Mouse (Mus musculus): ENCODE data around the gene Mlana. TPM values are rescaled to one million over a fixed set of nuclear protein-coding genes. Genes with fewer than 3 reads are reported as not detected.

Gene Mlana
- polyA plus RNA-seq, 1 experiment from 2014 or later = 1.1 TPM

DNA sequence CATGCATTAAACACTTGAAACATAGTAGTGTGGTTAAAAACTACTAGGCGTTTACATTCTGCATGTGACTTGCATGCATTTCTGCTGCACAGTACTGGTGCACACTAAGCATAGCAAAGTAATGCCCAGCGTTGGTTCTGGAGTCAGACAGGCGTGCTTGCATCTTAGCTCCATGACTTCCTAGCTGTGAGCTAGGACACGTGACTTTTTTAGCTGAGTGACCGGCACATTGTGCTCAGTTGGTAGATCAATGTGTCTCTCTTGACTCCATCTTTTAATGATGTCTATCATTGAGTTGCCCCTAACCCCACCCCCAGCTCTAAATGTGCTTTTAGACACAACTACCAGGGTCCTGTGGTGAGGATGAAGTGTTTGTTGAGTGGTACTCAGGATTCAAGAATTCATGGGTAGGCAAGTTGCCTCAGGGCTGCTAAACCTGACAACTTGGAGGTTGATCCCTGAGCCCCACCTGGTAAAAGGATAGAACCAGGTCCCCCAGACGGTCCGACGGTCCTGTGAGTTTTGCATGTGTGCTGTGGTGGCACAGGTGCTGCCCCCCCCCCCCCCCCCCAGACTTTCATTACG, 9.8 kb downstream of the Mlana start:
- Histone ChIP-seq H3K9me3 (replicated peaks; ENCODE audit: control insufficient read depth, low read length) (no peaks in the 10 kb centered on the region), H3K4me2 (ENCODE audit: low read depth, low read length) (no peak overlapping the region), H3K4me1 (ENCODE audit: control insufficient read depth, insufficient read depth, low read length) (no peaks in the 10 kb centered on the region), H3K36me3 (replicated peaks; ENCODE audit: control insufficient read depth, insufficient read depth, low read depth, low read length) (no peaks in the 10 kb centered on the region), H3K27me3 (ENCODE audit: control insufficient read depth, insufficient read depth, low read length) (no peaks in the 10 kb centered on the region), H3K4me3 (ENCODE audit: low read depth, low read length) (no peak overlapping the region), H3K9ac (replicated peaks; ENCODE audit: low read length) (no peak overlapping the region), H3K27ac (replicated peaks; ENCODE audit: low read depth, low read length) (no peak overlapping the region)
- 92% methylated on average over 9 of the region's 9 CpGs for WGBS
- no peak for ATAC-seq (replicated peaks; ENCODE audit: insufficient number of reproducible peaks, low FRiP score, low TSS enrichment, low read depth)
- DNase-seq (ENCODE audit: low spot score) = no peak

GRCm38 (mm10) chr19:29708003-29708402, 10.4 kb downstream of the Mlana start:
- no peak overlapping the region for H3K27ac ChIP-seq (replicated peaks; ENCODE audit: low read depth, low read length)

GRCm38 (mm10) chr19:29708461-29708860, 10.8 kb downstream of the Mlana start:
- Histone ChIP-seq H3K9me3 (replicated peaks; ENCODE audit: control insufficient read depth, low read length) (no peaks in the 10 kb centered on the region), H3K4me2 (ENCODE audit: low read depth, low read length) (no peak overlapping the region), H3K4me3 (ENCODE audit: low read depth, low read length) (no peak overlapping the region), H3K4me1 (ENCODE audit: control insufficient read depth, insufficient read depth, low read length) (no peaks in the 10 kb centered on the region), H3K36me3 (replicated peaks; ENCODE audit: control insufficient read depth, insufficient read depth, low read depth, low read length) (no peaks in the 10 kb centered on the region), H3K27me3 (ENCODE audit: control insufficient read depth, insufficient read depth, low read length) (no peaks in the 10 kb centered on the region), H3K27ac (replicated peaks; ENCODE audit: low read depth, low read length) (no peak overlapping the region), H3K9ac (replicated peaks; ENCODE audit: low read length) (no peak overlapping the region)
- DNase-seq (ENCODE audit: low spot score) = no peak
- ATAC-seq (replicated peaks; ENCODE audit: insufficient number of reproducible peaks, low FRiP score, low TSS enrichment, low read depth) = no peak
- 68% methylated on average over 5 of the region's 5 CpGs for WGBS

More at GRCm38 (mm10) chr19:29708003-29708402, 10.4 kb downstream of the Mlana start:
- Histone ChIP-seq H3K9me3 (replicated peaks; ENCODE audit: control insufficient read depth, low read length) (no peaks in the 10 kb centered on the region), H3K4me2 (ENCODE audit: low read depth, low read length) (no peak overlapping the region), H3K4me3 (ENCODE audit: low read depth, low read length) (no peak overlapping the region), H3K4me1 (ENCODE audit: control insufficient read depth, insufficient read depth, low read length) (no peaks in the 10 kb centered on the region), H3K9ac (replicated peaks; ENCODE audit: low read length) (no peak overlapping the region), H3K36me3 (replicated peaks; ENCODE audit: control insufficient read depth, insufficient read depth, low read depth, low read length) (no peaks in the 10 kb centered on the region), H3K27me3 (ENCODE audit: control insufficient read depth, insufficient read depth, low read length) (no peaks in the 10 kb centered on the region)
- ATAC-seq (replicated peaks; ENCODE audit: insufficient number of reproducible peaks, low FRiP score, low TSS enrichment, low read depth) (no peak), DNase-seq (ENCODE audit: low spot score) (no peak)
- WGBS = 65% methylated on average over 14 of the region's 14 CpGs

DNA sequence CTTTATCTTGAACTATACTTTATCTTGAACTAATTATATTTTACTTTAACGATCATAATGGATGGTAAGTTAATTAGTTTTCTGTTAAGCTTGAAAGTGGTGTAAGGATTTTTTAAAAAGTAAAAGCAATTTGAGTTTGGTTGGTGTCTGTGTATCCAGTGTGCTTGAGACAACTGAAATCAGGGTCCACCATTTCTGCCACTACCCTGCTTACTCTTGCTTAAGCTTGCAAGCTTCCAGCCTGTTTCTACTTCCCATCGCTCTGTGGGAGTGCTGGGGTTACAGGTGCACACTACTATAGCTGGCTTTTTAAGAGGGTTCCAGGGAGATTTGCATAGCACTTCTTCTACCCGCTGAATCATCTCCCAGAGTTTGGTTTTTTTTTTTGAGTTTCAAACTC, 11.8 kb downstream of the Mlana start:
- no peak overlapping the region for H3K9ac ChIP-seq (replicated peaks; ENCODE audit: low read length)
- H3K27ac ChIP-seq (replicated peaks; ENCODE audit: low read depth, low read length) = no peak overlapping the region
- no peak for DNase-seq (ENCODE audit: low spot score)
- no peak for ATAC-seq (replicated peaks; ENCODE audit: insufficient number of reproducible peaks, low FRiP score, low TSS enrichment, low read depth)
- WGBS = 80% methylated on average over 3 of the region's 3 CpGs
- no peak overlapping the region for H3K4me2 ChIP-seq (ENCODE audit: low read depth, low read length)
- H3K4me3 ChIP-seq (ENCODE audit: low read depth, low read length) = no peak overlapping the region
- H3K9me3 ChIP-seq (replicated peaks; ENCODE audit: control insufficient read depth, low read length) = no peaks in the 10 kb centered on the region
- no peaks in the 10 kb centered on the region for H3K27me3 ChIP-seq (ENCODE audit: control insufficient read depth, insufficient read depth, low read length)
- H3K36me3 ChIP-seq (replicated peaks; ENCODE audit: control insufficient read depth, insufficient read depth, low read depth, low read length) = no peaks in the 10 kb centered on the region
- no peaks in the 10 kb centered on the region for H3K4me1 ChIP-seq (ENCODE audit: control insufficient read depth, insufficient read depth, low read length)

GRCm38 (mm10) chr19:29713451-29713850, 15.8 kb downstream of the Mlana start:
- Histone ChIP-seq H3K36me3 (replicated peaks; ENCODE audit: control insufficient read depth, insufficient read depth, low read depth, low read length) (no peaks in the 10 kb centered on the region; the same call in 1 of the 2 replicates), H3K4me2 (ENCODE audit: low read depth, low read length) (no peak overlapping the region), H3K27ac (replicated peaks; ENCODE audit: low read depth, low read length) (no peak overlapping the region), H3K4me3 (ENCODE audit: low read depth, low read length) (no peak overlapping the region), H3K9me3 (replicated peaks; ENCODE audit: control insufficient read depth, low read length) (no peaks in the 10 kb centered on the region), H3K4me1 (ENCODE audit: control insufficient read depth, insufficient read depth, low read length) (no peaks in the 10 kb centered on the region), H3K27me3 (ENCODE audit: control insufficient read depth, insufficient read depth, low read length) (no peaks in the 10 kb centered on the region), H3K9ac (replicated peaks; ENCODE audit: low read length) (no peak overlapping the region)
- WGBS = 83% methylated on average over 4 of the region's 4 CpGs
- DNase-seq (ENCODE audit: low spot score) (no peak), ATAC-seq (replicated peaks; ENCODE audit: insufficient number of reproducible peaks, low FRiP score, low TSS enrichment, low read depth) (no peak)

GRCm38 (mm10) chr19:29717854-29718253, 20.2 kb downstream of the Mlana start:
- Histone ChIP-seq H3K4me1 (ENCODE audit: control insufficient read depth, insufficient read depth, low read length) (no peaks in the 10 kb centered on the region), H3K9me3 (replicated peaks; ENCODE audit: control insufficient read depth, low read length) (no peaks in the 10 kb centered on the region), H3K27me3 (ENCODE audit: control insufficient read depth, insufficient read depth, low read length) (no peaks in the 10 kb centered on the region), H3K4me3 (ENCODE audit: low read depth, low read length) (no peak overlapping the region), H3K27ac (replicated peaks; ENCODE audit: low read depth, low read length) (no peak overlapping the region), H3K36me3 (replicated peaks; ENCODE audit: control insufficient read depth, insufficient read depth, low read depth, low read length) (peaks cover 2% of the 10 kb centered on the region), H3K4me2 (ENCODE audit: low read depth, low read length) (no peak overlapping the region), H3K9ac (replicated peaks; ENCODE audit: low read length) (no peak overlapping the region)
- ATAC-seq (replicated peaks; ENCODE audit: insufficient number of reproducible peaks, low FRiP score, low TSS enrichment, low read depth) = no peak
- 85% methylated on average over 3 of the region's 3 CpGs for WGBS
- no peak for DNase-seq (ENCODE audit: low spot score)

GRCm38 (mm10) chr19:29718476-29718875, 20.9 kb downstream of the Mlana start:
- H3K27ac ChIP-seq (replicated peaks; ENCODE audit: low read depth, low read length) = no peak overlapping the region
- no peaks in the 10 kb centered on the region for H3K9me3 ChIP-seq (replicated peaks; ENCODE audit: control insufficient read depth, low read length)
- H3K36me3 ChIP-seq (replicated peaks; ENCODE audit: control insufficient read depth, insufficient read depth, low read depth, low read length) = peaks cover 2% of the 10 kb centered on the region
- 98% methylated on average over 3 of the region's 3 CpGs for WGBS
- DNase-seq (ENCODE audit: low spot score) (no peak), ATAC-seq (replicated peaks; ENCODE audit: insufficient number of reproducible peaks, low FRiP score, low TSS enrichment, low read depth) (no peak)
- H3K4me3 ChIP-seq (ENCODE audit: low read depth, low read length) = no peak overlapping the region
- no peaks in the 10 kb centered on the region for H3K27me3 ChIP-seq (ENCODE audit: control insufficient read depth, insufficient read depth, low read length)
- H3K4me1 ChIP-seq (ENCODE audit: control insufficient read depth, insufficient read depth, low read length) = no peaks in the 10 kb centered on the region
- no peak overlapping the region for H3K9ac ChIP-seq (replicated peaks; ENCODE audit: low read length)
- no peak overlapping the region for H3K4me2 ChIP-seq (ENCODE audit: low read depth, low read length)

DNA sequence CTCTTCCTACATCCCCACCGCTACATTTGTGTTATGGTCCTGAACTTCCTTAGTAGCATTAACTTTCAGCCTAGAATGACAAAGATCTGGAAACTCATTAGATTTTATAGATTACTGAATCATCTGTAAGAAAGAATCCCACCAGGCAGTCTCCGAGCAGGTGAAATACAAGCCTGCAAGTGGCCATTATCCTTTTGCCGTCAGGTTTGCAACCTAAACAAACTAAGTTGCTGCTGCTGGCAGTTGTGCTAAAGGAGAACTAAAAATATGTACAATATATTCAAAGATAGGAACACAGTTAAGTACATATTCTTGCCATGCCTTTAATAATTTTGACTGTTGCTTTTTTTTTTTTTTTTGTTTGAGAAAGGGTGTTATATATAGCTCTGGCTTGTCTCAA, 37.8 kb downstream of the Mlana start:
- WGBS = 79% methylated on average over 3 of the region's 3 CpGs
- no peak for DNase-seq (ENCODE audit: low spot score)
- ATAC-seq (replicated peaks; ENCODE audit: insufficient number of reproducible peaks, low FRiP score, low TSS enrichment, low read depth) = no peak

More for the DNA sequence above, 37.8 kb downstream of the Mlana start:
- no peak overlapping the region for H3K9ac ChIP-seq (replicated peaks; ENCODE audit: low read length)
- H3K4me1 ChIP-seq (ENCODE audit: control insufficient read depth, insufficient read depth, low read length) = no peaks in the 10 kb centered on the region
- no peak overlapping the region for H3K4me3 ChIP-seq (ENCODE audit: low read depth, low read length)
- H3K27ac ChIP-seq (replicated peaks; ENCODE audit: low read depth, low read length) = no peak overlapping the region
- no peaks in the 10 kb centered on the region for H3K9me3 ChIP-seq (replicated peaks; ENCODE audit: control insufficient read depth, low read length)
- H3K4me2 ChIP-seq (ENCODE audit: low read depth, low read length) = no peak overlapping the region
- no peaks in the 10 kb centered on the region for H3K36me3 ChIP-seq (replicated peaks; ENCODE audit: control insufficient read depth, insufficient read depth, low read depth, low read length)
- no peaks in the 10 kb centered on the region for H3K27me3 ChIP-seq (ENCODE audit: control insufficient read depth, insufficient read depth, low read length)

Measured in embryonic facial prominence, embryonic 11.5 days (tissue).